ENCODE assay signal across 26 mouse cellular contexts in genomic region chr5:92910838-92911237, GRCm38 (mm10).
DNase-seq lines count a peak whose midpoint lies in the region; ATAC-seq lines count a peak whose summit lies in the region.
"Had no signal": no experiment of that assay in that cellular context is flagged by ENCODE, and none has a peak within 500 bp of the region (broad histone marks: within the 10 kb centered on the region; RNA-seq: fewer than 3 reads in every experiment).

No protein-coding gene starts in this region.

- peaks cover 6% of the 10 kb centered on the region for H3K9me3 ChIP-seq in heart, embryonic 13.5 days
- peaks cover 15% of the 10 kb centered on the region for H3K9me3 ChIP-seq in lung, embryonic 16.5 days (ENCODE audit: control insufficient read depth, low read length)
- H3K9me3 ChIP-seq in intestine, embryonic 16.5 days (ENCODE audit: control insufficient read depth, low read length), result peaks cover 5% of the 10 kb centered on the region; the same call in 1 of the 2 replicates
- H3K9me3 ChIP-seq in stomach, embryonic 16.5 days (replicated peaks; ENCODE audit: control insufficient read depth, low read length), result peaks cover 9% of the 10 kb centered on the region
- H3K9me3 ChIP-seq in forebrain, embryonic 15.5 days, result peaks cover 4% of the 10 kb centered on the region; the same call in 1 of the 2 replicates
- H3K9me3 ChIP-seq: limb, embryonic 10.5 days had no signal

- intact Hi-C loops in heart, postnatal 36 days (cut with DNase I), result no loop called here

- no peak overlapping the region for H3K9ac ChIP-seq in heart, embryonic 13.5 days
- H3K9ac ChIP-seq in lung, embryonic 16.5 days (ENCODE audit: low read length), result no peak overlapping the region
- H3K9ac ChIP-seq in intestine, embryonic 16.5 days (ENCODE audit: low read depth, low read length), result no peak overlapping the region
- H3K9ac ChIP-seq in stomach, embryonic 16.5 days (ENCODE audit: low read length), result no peak overlapping the region
- H3K9ac ChIP-seq in forebrain, embryonic 15.5 days (replicated peaks), result no peak overlapping the region
- H3K9ac ChIP-seq: forebrain, embryonic 13.5 days; hindbrain, embryonic 12.5 days; liver, postnatal 0 days had no signal

- ATAC-seq in heart, embryonic 13.5 days (ENCODE audit: extremely low read depth, insufficient number of reproducible peaks, low FRiP score, low TSS enrichment), result no peak
- ATAC-seq in lung, embryonic 16.5 days (ENCODE audit: low read depth), result peak; percentile 43
- ATAC-seq in intestine, embryonic 16.5 days, result no peak; the same call in 1 of the 2 replicates
- peak; percentile 51; the same call in 1 of the 2 replicates for ATAC-seq in stomach, embryonic 16.5 days (ENCODE audit: insufficient read depth, low FRiP score)
- ATAC-seq in forebrain, embryonic 15.5 days (replicated peaks), result no peak
- ATAC-seq: forebrain, embryonic 13.5 days; liver, postnatal 0 days; Patski had no signal

- peaks cover 77% of the 10 kb centered on the region for H3K4me1 ChIP-seq in heart, embryonic 13.5 days
- H3K4me1 ChIP-seq in lung, embryonic 16.5 days (replicated peaks; ENCODE audit: control insufficient read depth, insufficient read depth, low read length), result peaks cover 6% of the 10 kb centered on the region
- peaks cover 40% of the 10 kb centered on the region for H3K4me1 ChIP-seq in intestine, embryonic 16.5 days (ENCODE audit: control insufficient read depth, insufficient read depth, low read length)
- H3K4me1 ChIP-seq in stomach, embryonic 16.5 days (ENCODE audit: control insufficient read depth, insufficient read depth, low read length), result peaks cover 9% of the 10 kb centered on the region
- peaks cover 10% of the 10 kb centered on the region for H3K4me1 ChIP-seq in forebrain, embryonic 15.5 days
- H3K4me1 ChIP-seq: megakaryocyte, embryonic 14.5 days had no signal

- no peak for DNase-seq in heart, postnatal 36 days
- DNase-seq in lung, postnatal 14 days, result no peak
- DNase-seq: adrenal gland, postnatal 36 days; B cell, adult 2 months; cerebellum, adult 9-10 months; kidney, adult 2 months; liver, postnatal 0 days; midbrain, embryonic 14.5 days; right cerebral cortex, postnatal 14 days; spleen, adult 18-20 months; thymus, adult 18-20 months; thymus, postnatal 36 days had no signal

- no peak overlapping the region for H3K4me2 ChIP-seq in heart, embryonic 13.5 days
- H3K4me2 ChIP-seq in lung, embryonic 16.5 days (ENCODE audit: low read depth, low read length), result no peak overlapping the region
- H3K4me2 ChIP-seq in intestine, embryonic 16.5 days (ENCODE audit: low read depth, low read length), result no peak overlapping the region
- H3K4me2 ChIP-seq in stomach, embryonic 16.5 days (ENCODE audit: low read depth, low read length), result no peak overlapping the region
- no peak overlapping the region for H3K4me2 ChIP-seq in forebrain, embryonic 15.5 days (replicated peaks)
- H3K4me2 ChIP-seq: forebrain, embryonic 13.5 days; hindbrain, embryonic 12.5 days; liver, embryonic 11.5 days had no signal

- 46% methylated on average over 3 of the region's 3 CpGs for WGBS in heart, embryonic 13.5 days
- 57% methylated on average over 3 of the region's 3 CpGs for WGBS in lung, embryonic 16.5 days
- 48% methylated on average over 3 of the region's 3 CpGs for WGBS in intestine, embryonic 16.5 days
- 64% methylated on average over 3 of the region's 3 CpGs for WGBS in stomach, embryonic 16.5 days
- WGBS in forebrain, embryonic 15.5 days, result 97% methylated on average over 3 of the region's 3 CpGs

- H3K4me3 ChIP-seq in heart, embryonic 13.5 days, result no peak overlapping the region
- H3K4me3 ChIP-seq in lung, embryonic 16.5 days (ENCODE audit: low read length), result no peak overlapping the region
- H3K4me3 ChIP-seq in intestine, embryonic 16.5 days (ENCODE audit: low read length), result no peak overlapping the region
- no peak overlapping the region for H3K4me3 ChIP-seq in stomach, embryonic 16.5 days (replicated peaks; ENCODE audit: low read length)
- H3K4me3 ChIP-seq in forebrain, embryonic 15.5 days, result no peak overlapping the region
- H3K4me3 ChIP-seq: forebrain, embryonic 13.5 days; hindbrain, embryonic 12.5 days; limb, embryonic 10.5 days; megakaryocyte, embryonic 14.5 days had no signal

- H3K36me3 ChIP-seq in heart, embryonic 13.5 days, result peaks cover 29% of the 10 kb centered on the region
- peaks cover 4% of the 10 kb centered on the region; the same call in 1 of the 2 replicates for H3K36me3 ChIP-seq in lung, embryonic 16.5 days (ENCODE audit: control insufficient read depth, insufficient read depth, low read length)
- peaks cover 11% of the 10 kb centered on the region for H3K36me3 ChIP-seq in intestine, embryonic 16.5 days (ENCODE audit: control insufficient read depth, insufficient read depth, low read length)
- peaks cover 8% of the 10 kb centered on the region; the same call in 1 of the 2 replicates for H3K36me3 ChIP-seq in stomach, embryonic 16.5 days (ENCODE audit: control insufficient read depth, insufficient read depth, low read length)
- no peaks in the 10 kb centered on the region for H3K36me3 ChIP-seq in forebrain, embryonic 15.5 days
- H3K36me3 ChIP-seq: G1E; hindbrain, embryonic 12.5 days had no signal

- peak overlapping the region; percentile 85 for H3K27ac ChIP-seq in heart, embryonic 13.5 days (replicated peaks)
- peak overlapping the region; percentile 37 for H3K27ac ChIP-seq in lung, embryonic 16.5 days (ENCODE audit: low read length)
- H3K27ac ChIP-seq in intestine, embryonic 16.5 days (ENCODE audit: low read length), result peak overlapping the region; percentile 64
- no peak overlapping the region for H3K27ac ChIP-seq in stomach, embryonic 16.5 days (ENCODE audit: low read length)
- H3K27ac ChIP-seq in forebrain, embryonic 15.5 days (replicated peaks), result no peak overlapping the region
- H3K27ac ChIP-seq: forebrain, embryonic 13.5 days; hindbrain, embryonic 12.5 days; kidney, postnatal 0 days; limb, embryonic 10.5 days had no signal

- H3K27me3 ChIP-seq in heart, embryonic 13.5 days (replicated peaks), result no peaks in the 10 kb centered on the region
- no peaks in the 10 kb centered on the region for H3K27me3 ChIP-seq in lung, embryonic 16.5 days (ENCODE audit: control insufficient read depth, insufficient read depth, low read depth, low read length)
- H3K27me3 ChIP-seq in intestine, embryonic 16.5 days (replicated peaks; ENCODE audit: control insufficient read depth, insufficient read depth, low read length), result no peaks in the 10 kb centered on the region
- no peaks in the 10 kb centered on the region for H3K27me3 ChIP-seq in stomach, embryonic 16.5 days (ENCODE audit: control insufficient read depth, insufficient read depth, low read length)
- H3K27me3 ChIP-seq in forebrain, embryonic 15.5 days, result no peaks in the 10 kb centered on the region
- H3K27me3 ChIP-seq: CH12.LX; forebrain, embryonic 13.5 days; hindbrain, embryonic 12.5 days; Patski had no signal

Comparison
In these comparisons a context has a peak if more than half of its experiments do, and no peak if none do; other contexts are left out.
1. ATAC-seq: peak in lung, embryonic 16.5 days (single experiment) and stomach, embryonic 16.5 days (single experiment); none in heart, embryonic 13.5 days (single experiment), intestine, embryonic 16.5 days (single experiment) and forebrain, embryonic 15.5 days (single experiment).
2. H3K27ac ChIP-seq: peak in heart, embryonic 13.5 days (single experiment), lung, embryonic 16.5 days (single experiment) and intestine, embryonic 16.5 days (single experiment); none in stomach, embryonic 16.5 days (single experiment) and forebrain, embryonic 15.5 days (single experiment).